Mouse (Mus musculus): ENCODE results near the gene Klhl31. TPM values are rescaled to one million over a fixed set of nuclear protein-coding genes. Genes with fewer than 3 reads are reported as not detected.

Klhl31 gene
- polyA plus RNA-seq, 1 experiment: 0.99 TPM

DNA sequence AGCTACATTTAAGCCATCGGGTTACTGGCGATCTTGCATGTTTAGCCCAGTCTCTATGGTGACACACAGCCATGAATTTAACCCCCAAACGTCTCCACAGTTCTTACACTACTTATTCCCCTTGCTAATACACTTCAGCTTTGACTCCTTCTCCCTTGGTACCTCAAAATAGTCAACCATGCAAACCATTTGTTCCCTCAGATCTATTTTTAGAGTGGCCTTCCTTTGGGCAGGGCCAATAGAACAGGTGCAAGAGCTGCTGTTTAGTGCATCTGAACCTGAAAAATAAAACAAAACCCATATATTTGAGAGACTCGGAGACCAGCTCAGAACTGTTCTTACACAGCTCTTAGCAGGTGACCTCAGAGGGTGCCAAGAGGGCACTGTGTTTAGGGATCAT, 20.4 kb upstream of the Klhl31 start:
- H3K4me1 ChIP-seq (ENCODE audit: control insufficient read depth, insufficient read depth, low read length): peaks cover 15% of the 10 kb centered on the region
- TF ChIP-seq CTCF (conservative IDR thresholded peaks at IDR 0.05; ENCODE audit: insufficient read depth, insufficient read length, low read depth, low read length) (no peak), POLR2A (IDR thresholded peaks at IDR 0.05; ENCODE audit: low read depth, low read length) (no peak)
- H3K27me3 ChIP-seq (replicated peaks; ENCODE audit: control insufficient read depth, insufficient read depth, low read length): no peaks in the 10 kb centered on the region
- H3K36me3 ChIP-seq (ENCODE audit: control insufficient read depth, insufficient read depth, low read length): no peaks in the 10 kb centered on the region
- no peak overlapping the region for H3K4me3 ChIP-seq (ENCODE audit: insufficient read depth, low read depth, low read length)
- 42% methylated on average over 4 of the region's 4 CpGs for WGBS
- DNase-seq: no peak
- no peak overlapping the region; the same call in 1 of the 2 replicates for H3K27ac ChIP-seq (ENCODE audit: insufficient read depth, low read depth, low read length)

GRCm38 (mm10) chr9:77616796-77617195, 19.5 kb upstream of the Klhl31 start:
- no peaks in the 10 kb centered on the region for H3K36me3 ChIP-seq (ENCODE audit: control insufficient read depth, insufficient read depth, low read length)
- H3K4me1 ChIP-seq (ENCODE audit: control insufficient read depth, insufficient read depth, low read length): peaks cover 15% of the 10 kb centered on the region
- 28% methylated on average over 4 of the region's 4 CpGs for WGBS
- no peak for DNase-seq
- TF ChIP-seq CTCF (conservative IDR thresholded peaks at IDR 0.05; ENCODE audit: insufficient read depth, insufficient read length, low read depth, low read length) (no peak), POLR2A (IDR thresholded peaks at IDR 0.05; ENCODE audit: low read depth, low read length) (no peak)
- H3K4me3 ChIP-seq (ENCODE audit: insufficient read depth, low read depth, low read length): no peak overlapping the region
- peak overlapping the region; percentile 60; the same call in 1 of the 2 replicates for H3K27ac ChIP-seq (ENCODE audit: insufficient read depth, low read depth, low read length)
- no peaks in the 10 kb centered on the region for H3K27me3 ChIP-seq (replicated peaks; ENCODE audit: control insufficient read depth, insufficient read depth, low read length)

- 78% methylated on average over 6 of the region's 6 CpGs for WGBS
- Histone ChIP-seq H3K36me3 (ENCODE audit: control insufficient read depth, insufficient read depth, low read length) (no peaks in the 10 kb centered on the region), H3K27ac (ENCODE audit: insufficient read depth, low read depth, low read length) (no peak overlapping the region), H3K27me3 (replicated peaks; ENCODE audit: control insufficient read depth, insufficient read depth, low read length) (no peaks in the 10 kb centered on the region), H3K4me3 (ENCODE audit: insufficient read depth, low read depth, low read length) (no peak overlapping the region), H3K4me1 (ENCODE audit: control insufficient read depth, insufficient read depth, low read length) (peaks cover 15% of the 10 kb centered on the region)
- TF ChIP-seq CTCF (conservative IDR thresholded peaks at IDR 0.05; ENCODE audit: insufficient read depth, insufficient read length, low read depth, low read length) (no peak), POLR2A (IDR thresholded peaks at IDR 0.05; ENCODE audit: low read depth, low read length) (no peak)
- DNase-seq: no peak
Observed at GRCm38 (mm10) chr9:77617751-77618150, 18.5 kb upstream of the Klhl31 start.

DNA sequence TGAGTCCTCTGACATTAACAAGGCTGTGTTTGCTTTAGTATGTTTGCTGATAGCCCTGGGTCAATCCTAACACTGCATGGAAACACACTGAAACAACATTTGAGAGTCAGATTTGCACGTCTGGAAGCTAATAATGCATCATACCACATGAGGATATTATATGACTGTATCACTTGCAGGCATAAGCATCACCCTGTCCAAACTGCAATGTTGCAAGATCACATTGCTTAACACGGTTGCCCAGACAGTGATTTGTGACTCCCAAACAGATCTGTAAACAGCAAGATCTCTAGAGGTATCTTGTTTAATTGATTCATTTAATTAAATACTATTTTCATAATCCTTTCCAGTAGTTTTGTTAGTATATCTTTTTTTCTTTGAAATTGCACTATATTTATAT, 17.9 kb upstream of the Klhl31 start:
- no peak overlapping the region for H3K27ac ChIP-seq (ENCODE audit: insufficient read depth, low read depth, low read length)
- H3K4me3 ChIP-seq (ENCODE audit: insufficient read depth, low read depth, low read length): no peak overlapping the region
- 87% methylated on average over 2 of the region's 2 CpGs for WGBS
- no peak for DNase-seq
- H3K4me1 ChIP-seq (ENCODE audit: control insufficient read depth, insufficient read depth, low read length): peaks cover 20% of the 10 kb centered on the region
- no peaks in the 10 kb centered on the region for H3K36me3 ChIP-seq (ENCODE audit: control insufficient read depth, insufficient read depth, low read length)
- TF ChIP-seq CTCF (conservative IDR thresholded peaks at IDR 0.05; ENCODE audit: insufficient read depth, insufficient read length, low read depth, low read length) (no peak), POLR2A (IDR thresholded peaks at IDR 0.05; ENCODE audit: low read depth, low read length) (no peak)
- H3K27me3 ChIP-seq (replicated peaks; ENCODE audit: control insufficient read depth, insufficient read depth, low read length): no peaks in the 10 kb centered on the region

DNA sequence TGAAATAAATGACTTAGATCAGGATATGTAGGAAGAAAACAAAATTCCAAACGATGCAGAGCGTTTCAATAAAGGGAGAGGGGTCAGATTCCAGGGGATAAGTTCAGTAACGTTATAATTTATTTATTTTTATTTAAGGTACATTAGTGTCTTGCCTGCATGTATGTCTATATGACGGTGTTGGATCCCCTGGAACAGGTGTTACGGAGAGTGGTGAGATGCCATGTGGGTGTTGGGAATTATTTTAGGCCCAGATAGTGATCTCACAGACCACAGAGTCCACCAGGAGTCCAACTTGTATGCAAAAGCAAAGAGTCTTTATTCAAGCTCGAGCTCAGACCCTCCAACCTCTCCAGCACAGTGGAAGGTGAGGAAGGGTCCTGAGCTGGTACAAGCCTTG, 16.2 kb upstream of the Klhl31 start:
- TF ChIP-seq POLR2A (IDR thresholded peaks at IDR 0.05; ENCODE audit: low read depth, low read length): no peak
- TF ChIP-seq CTCF (conservative IDR thresholded peaks at IDR 0.05; ENCODE audit: insufficient read depth, insufficient read length, low read depth, low read length): no peak
- Histone ChIP-seq H3K27ac (ENCODE audit: insufficient read depth, low read depth, low read length) (no peak overlapping the region), H3K4me3 (ENCODE audit: insufficient read depth, low read depth, low read length) (no peak overlapping the region), H3K4me1 (ENCODE audit: control insufficient read depth, insufficient read depth, low read length) (peaks cover 20% of the 10 kb centered on the region), H3K27me3 (replicated peaks; ENCODE audit: control insufficient read depth, insufficient read depth, low read length) (no peaks in the 10 kb centered on the region), H3K36me3 (ENCODE audit: control insufficient read depth, insufficient read depth, low read length) (no peaks in the 10 kb centered on the region)
- no peak for DNase-seq
- 86% methylated on average over 6 of the region's 6 CpGs for WGBS

- 19% methylated on average over 2 of the region's 2 CpGs for WGBS
- DNase-seq: peak; percentile 87
Observed at GRCm38 (mm10) chr9:77620482-77620881, 15.8 kb upstream of the Klhl31 start.

DNA sequence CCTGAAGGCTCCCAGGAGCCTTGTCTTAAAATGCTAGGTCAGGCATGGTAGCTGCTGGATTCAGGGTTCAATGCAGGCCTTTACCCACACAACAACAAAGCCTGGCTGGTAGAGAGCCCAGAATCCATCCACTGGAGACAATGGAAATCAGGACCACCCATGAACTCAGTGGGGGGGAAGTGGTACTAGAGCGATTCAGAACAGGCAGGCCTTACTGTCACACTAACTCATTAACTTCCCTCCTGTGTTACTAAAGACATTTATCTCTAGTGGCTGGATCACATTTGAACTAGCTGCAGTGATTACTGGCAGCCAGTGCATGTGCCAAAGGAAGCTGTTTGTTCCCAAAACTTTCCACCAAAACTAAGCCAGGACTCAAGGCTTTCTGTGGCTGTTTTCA, 13.4 kb upstream of the Klhl31 start:
- H3K4me1 ChIP-seq (ENCODE audit: control insufficient read depth, insufficient read depth, low read length): peaks cover 9% of the 10 kb centered on the region; the same call in 1 of the 2 replicates
- no peaks in the 10 kb centered on the region for H3K27me3 ChIP-seq (replicated peaks; ENCODE audit: control insufficient read depth, insufficient read depth, low read length)
- no peak overlapping the region for H3K27ac ChIP-seq (ENCODE audit: insufficient read depth, low read depth, low read length)
- 24% methylated on average over 1 of the region's 1 CpGs for WGBS
- peak; percentile 55 for DNase-seq
- no peaks in the 10 kb centered on the region for H3K36me3 ChIP-seq (ENCODE audit: control insufficient read depth, insufficient read depth, low read length)
- no peak for TF ChIP-seq CTCF (conservative IDR thresholded peaks at IDR 0.05; ENCODE audit: insufficient read depth, insufficient read length, low read depth, low read length)
- no peak for TF ChIP-seq POLR2A (IDR thresholded peaks at IDR 0.05; ENCODE audit: low read depth, low read length)
- no peak overlapping the region for H3K4me3 ChIP-seq (ENCODE audit: insufficient read depth, low read depth, low read length)

More at GRCm38 (mm10) chr9:77620482-77620881, 15.8 kb upstream of the Klhl31 start:
- Histone ChIP-seq H3K36me3 (ENCODE audit: control insufficient read depth, insufficient read depth, low read length) (no peaks in the 10 kb centered on the region), H3K4me1 (ENCODE audit: control insufficient read depth, insufficient read depth, low read length) (peaks cover 20% of the 10 kb centered on the region), H3K4me3 (ENCODE audit: insufficient read depth, low read depth, low read length) (no peak overlapping the region), H3K27me3 (replicated peaks; ENCODE audit: control insufficient read depth, insufficient read depth, low read length) (no peaks in the 10 kb centered on the region), H3K27ac (ENCODE audit: insufficient read depth, low read depth, low read length) (no peak overlapping the region)
- no peak for TF ChIP-seq POLR2A (IDR thresholded peaks at IDR 0.05; ENCODE audit: low read depth, low read length)
- TF ChIP-seq CTCF (conservative IDR thresholded peaks at IDR 0.05; ENCODE audit: insufficient read depth, insufficient read length, low read depth, low read length): no peak

Measured in kidney, adult 2 months (tissue).